Mouse (Mus musculus) myocyte (in vitro differentiated cells): Measurements from ENCODE around the gene Kif1b. TPM values are rescaled to one million over a fixed set of nuclear protein-coding genes. Genes with fewer than 3 reads are reported as not detected.

Experiments used
- H3K27me3 ChIP-seq: one replicate; pipeline ENCODE4 v1.6.1; 2011; ENCODE audit not compliant: control insufficient read depth, insufficient read depth, insufficient read length
- H3K36me3 ChIP-seq: one replicate; pipeline ENCODE4 v1.6.1; 2011; ENCODE audit not compliant: control insufficient read depth, insufficient read depth
- H3K4me2 ChIP-seq: one replicate; pipeline ENCODE4 v1.6.1; 2011; ENCODE audit warnings: low read depth, control low read depth
- H3K4me3 ChIP-seq: one replicate; pipeline ENCODE4 v1.5.1; 2011; ENCODE audit warnings: mild to moderate bottlenecking, control low read depth, moderate library complexity
- H3K79me2 ChIP-seq: one replicate; pipeline ENCODE4 v1.6.1; 2011; ENCODE audit not compliant: control insufficient read depth, insufficient read depth
- H3ac ChIP-seq: one replicate; pipeline ENCODE4 v1.6.1; 2011; ENCODE audit not compliant: control insufficient read depth, insufficient read length
- CEBPB ChIP-seq: IDR thresholded peaks from 2 replicates; pipeline ENCODE4 v1.6.1; 2011; ENCODE audit warnings: mild to moderate bottlenecking, moderate library complexity; ENCODE audit not compliant: poor library complexity, insufficient read depth, severe bottlenecking
- E2F4 ChIP-seq: IDR thresholded peaks from one replicate; pipeline ENCODE4 v1.6.1; 2011; ENCODE audit warnings: mild to moderate bottlenecking, control low read depth, moderate library complexity; ENCODE audit not compliant: insufficient read depth
- MAX ChIP-seq: IDR thresholded peaks from one replicate; pipeline ENCODE4 v1.6.1; 2011; ENCODE audit warnings: low read depth, mild to moderate bottlenecking, control low read depth
- MYOD1 ChIP-seq, 3 experiments: IDR thresholded peaks; one replicate each; pipeline ENCODE4 v1.6.1; 2011; ENCODE audit warnings: control low read depth in 2 of 3, low read depth in 2 of 3, mild to moderate bottlenecking in 2 of 3, moderate library complexity in 1 of 3; ENCODE audit not compliant: insufficient read length in 2 of 3, control insufficient read depth in 1 of 3
- MYOG ChIP-seq, 3 experiments: IDR thresholded peaks; one replicate each; pipeline ENCODE4 v1.6.1; 2011; ENCODE audit warnings: control low read depth in 2 of 3, low read depth in 2 of 3, mild to moderate bottlenecking in 2 of 3; ENCODE audit not compliant: insufficient read length in 2 of 3, control insufficient read depth in 1 of 3, insufficient read depth in 1 of 3
- POLR2A ChIP-seq: IDR thresholded peaks from one replicate; pipeline ENCODE4 v1.6.1; 2011; ENCODE audit warnings: low read depth, mild to moderate bottlenecking, control low read depth, moderate library complexity; ENCODE audit not compliant: insufficient read length
- POLR2AphosphoS2 ChIP-seq: IDR thresholded peaks from one replicate; pipeline ENCODE4 v1.6.1; 2011; ENCODE audit warnings: low read depth, control low read depth; ENCODE audit not compliant: insufficient read length
- REST ChIP-seq: IDR thresholded peaks from one replicate; pipeline ENCODE4 v1.6.1; 2011; ENCODE audit warnings: mild to moderate bottlenecking, control low read depth, moderate library complexity; ENCODE audit not compliant: insufficient read depth, insufficient read length
- SRF ChIP-seq: IDR thresholded peaks from one replicate; pipeline ENCODE4 v1.6.1; 2011; ENCODE audit warnings: low read depth; ENCODE audit not compliant: control insufficient read depth, insufficient read length
- TCF12 ChIP-seq: IDR thresholded peaks from one replicate; pipeline ENCODE4 v1.6.1; 2011; ENCODE audit warnings: mild to moderate bottlenecking, control low read depth; ENCODE audit not compliant: poor library complexity, insufficient read depth, severe bottlenecking
- USF1 ChIP-seq: IDR thresholded peaks from one replicate; pipeline ENCODE4 v1.6.1; 2011; ENCODE audit warnings: low read depth, mild to moderate bottlenecking, control low read depth, moderate library complexity
- polyA plus RNA-seq: library from polyadenylated mRNA; unstranded; fragments of >200 nt; fragmentation: generic; extraction: Trizol; gene quantifications from one replicate; pipeline ENCODE4 v1.2.1, GENCODE M21; 2012; ENCODE audit warnings: missing spikeins

Kif1b gene
- polyA plus RNA-seq, 1 experiment: 26.7 TPM

- H3K27me3 ChIP-seq: no peaks in the 10 kb centered on the region
- H3K4me2 ChIP-seq: no peak overlapping the region
- H3ac ChIP-seq: no peak overlapping the region
- H3K36me3 ChIP-seq: no peaks in the 10 kb centered on the region
- H3K4me3 ChIP-seq: no peak overlapping the region
- no peak for TF ChIP-seq MAX
- TF ChIP-seq USF1: no peak
- TF ChIP-seq REST: no peak
- TF ChIP-seq MYOD1 (IDR thresholded peaks at IDR 0.05; ENCODE audit: control insufficient read depth in 1 of 3, insufficient read length in 2 of 3, low read depth in 2 of 3): no peak
- H3K79me2 ChIP-seq: peaks cover 3% of the 10 kb centered on the region
These were observed 176.3 kb downstream of the Kif1b start for GRCm38 (mm10) chr4:149131021-149131752.

GRCm38 (mm10) chr4:149128467-149128866 lies 179.0 kb downstream of the Kif1b start:
- no peak overlapping the region for H3K4me2 ChIP-seq
- no peak overlapping the region for H3ac ChIP-seq
- TF ChIP-seq REST: no peak
- no peak for TF ChIP-seq MYOD1 (IDR thresholded peaks at IDR 0.05; ENCODE audit: control insufficient read depth in 1 of 3, insufficient read length in 2 of 3, low read depth in 2 of 3)
- TF ChIP-seq POLR2A: no peak
- no peak for TF ChIP-seq MYOG (IDR thresholded peaks at IDR 0.05; ENCODE audit: control insufficient read depth in 1 of 3, insufficient read depth in 1 of 3, insufficient read length in 2 of 3, low read depth in 2 of 3)
- TF ChIP-seq CEBPB: no peak
- TF ChIP-seq SRF: no peak
- no peak overlapping the region for H3K4me3 ChIP-seq
- H3K36me3 ChIP-seq: no peaks in the 10 kb centered on the region
- no peaks in the 10 kb centered on the region for H3K79me2 ChIP-seq
- H3K27me3 ChIP-seq: no peaks in the 10 kb centered on the region

- Histone ChIP-seq H3K36me3 (no peaks in the 10 kb centered on the region), H3K4me3 (no peak within 1 kb of the TSS), H3K27me3 (no peaks in the 10 kb centered on the region), H3K79me2 (no peaks in the 10 kb centered on the region), H3ac (no peak within 1 kb of the TSS), H3K4me2 (no peak within 1 kb of the TSS)
- TF ChIP-seq POLR2AphosphoS2 (no peak), E2F4 (no peak), CEBPB (no peak), MYOG (IDR thresholded peaks at IDR 0.05; ENCODE audit: control insufficient read depth in 1 of 3, insufficient read depth in 1 of 3, insufficient read length in 2 of 3, low read depth in 2 of 3) (no peak), POLR2A (no peak), TCF12 (no peak)
These were observed 180.8 kb downstream of the Kif1b start, which contains the start of gene Cort for GRCm38 (mm10) chr4:149126663-149127062. Gene Cort (minus strand): TSS chr4:149126763.

Other genes with a start within 250 kb of the Kif1b start
- gene Pex14, start 207.8 kb downstream of the Kif1b start, polyA plus RNA-seq: 71.5 TPM
- 17.5 TPM for gene Dffa, start 203.5 kb downstream of the Kif1b start, polyA plus RNA-seq
- gene Cort, start 180.9 kb downstream of the Kif1b start, polyA plus RNA-seq: not detected
- 7.3 TPM for gene Cenps, start 170.1 kb downstream of the Kif1b start, polyA plus RNA-seq
- gene Pgd, start 140.9 kb downstream of the Kif1b start, polyA plus RNA-seq: 162 TPM
- 57.4 TPM for gene Ube4b, start 119.1 kb upstream of the Kif1b start, polyA plus RNA-seq
- not detected for gene Rbp7, start 147.3 kb upstream of the Kif1b start, polyA plus RNA-seq
- not detected for gene Tmem274, start 169.7 kb upstream of the Kif1b start, polyA plus RNA-seq
- 9.3 TPM for gene Nmnat1, start 177.5 kb upstream of the Kif1b start, polyA plus RNA-seq
- gene Lzic, start 177.5 kb upstream of the Kif1b start, polyA plus RNA-seq: 45.5 TPM
- gene Ctnnbip1, start 210.5 kb upstream of the Kif1b start, polyA plus RNA-seq: 19.9 TPM